Mouse (Mus musculus): ENCODE data around the gene Clic6. TPM values are rescaled to one million over a fixed set of nuclear protein-coding genes. Genes with fewer than 3 reads are reported as not detected.

The Clic6 gene
- total RNA-seq, 2 experiments from 2014 or later = 0.08 to 0.25 TPM

- peak; percentile 17 to 26 for DNase-seq
- intact Hi-C loops (cut with DNase I) = no loop called here
These were observed 30.6 kb downstream of the Clic6 start for GRCm38 (mm10) chr16:92516139-92516538.

GRCm38 (mm10) chr16:92518718-92519117 is 33.2 kb downstream of the Clic6 start:
- intact Hi-C loops (cut with DNase I) = no loop called here
- DNase-seq = no peak

GRCm38 (mm10) chr16:92519820-92520492 is 34.4 kb downstream of the Clic6 start:
- peak; percentile 16 to 23 for DNase-seq
- intact Hi-C loops (cut with DNase I) = loop anchor here (5.0 kb wide), 1 partner anchor 927 kb away; no protein-coding TSS in a partner anchor

- intact Hi-C loops (cut with DNase I) = loop anchor here (5.0 kb wide), 1 partner anchor 924 kb away; no protein-coding TSS in a partner anchor
- no peak for DNase-seq
These were observed 37.8 kb downstream of the Clic6 start for GRCm38 (mm10) chr16:92523351-92523750.

- DNase-seq = no peak
- intact Hi-C loops (cut with DNase I) = loop anchor here (5.0 kb wide), 1 partner anchor 923 kb away; no protein-coding TSS in a partner anchor
These were observed 39.1 kb downstream of the Clic6 start for GRCm38 (mm10) chr16:92524651-92525050.

- no peak for DNase-seq
- intact Hi-C loops (cut with DNase I) = no loop called here
These were observed 40.4 kb downstream of the Clic6 start for GRCm38 (mm10) chr16:92525919-92526318.

- intact Hi-C loops (cut with DNase I) = no loop called here
- no peak for DNase-seq
These were observed 49.7 kb downstream of the Clic6 start for GRCm38 (mm10) chr16:92535258-92535657.

GRCm38 (mm10) chr16:92538356-92538755 is 52.8 kb downstream of the Clic6 start:
- no peak for DNase-seq
- intact Hi-C loops (cut with DNase I) = no loop called here

- DNase-seq = peak in 1 of 2 experiments; percentile 8
These were observed 58.7 kb downstream of the Clic6 start for GRCm38 (mm10) chr16:92544264-92544663.

GRCm38 (mm10) chr16:92548651-92549050 is 63.1 kb downstream of the Clic6 start:
- intact Hi-C loops (cut with DNase I) = no loop called here
- no peak for DNase-seq

More at GRCm38 (mm10) chr16:92544264-92544663, 58.7 kb downstream of the Clic6 start:
- intact Hi-C loops (cut with DNase I) = no loop called here

GRCm38 (mm10) chr16:92551266-92552105 is 66.0 kb downstream of the Clic6 start:
- DNase-seq = no peak
- intact Hi-C loops (cut with DNase I) = no loop called here

GRCm38 (mm10) chr16:92552106-92552382 is 66.5 kb downstream of the Clic6 start:
- DNase-seq = no peak
- intact Hi-C loops (cut with DNase I) = no loop called here

GRCm38 (mm10) chr16:92552858-92553257 is 67.3 kb downstream of the Clic6 start:
- intact Hi-C loops (cut with DNase I) = no loop called here
- DNase-seq = no peak

- intact Hi-C loops (cut with DNase I) = no loop called here
- no peak for DNase-seq
These were observed 69.5 kb downstream of the Clic6 start for GRCm38 (mm10) chr16:92555051-92555450.

- intact Hi-C loops (cut with DNase I) = loop anchor here (1.0 to 10.0 kb wide), 5 partner anchors 260 to 978 kb away; partner anchors contain the start of gene Runx1
These were observed 79.8 kb downstream of the Clic6 start for GRCm38 (mm10) chr16:92565291-92565690.

GRCm38 (mm10) chr16:92565708-92566107 is 80.2 kb downstream of the Clic6 start:
- DNase-seq = peak; percentile 81 to 86

More at GRCm38 (mm10) chr16:92565291-92565690, 79.8 kb downstream of the Clic6 start:
- DNase-seq = no peak

GRCm38 (mm10) chr16:92566146-92566545 is 80.6 kb downstream of the Clic6 start:
- DNase-seq = no peak
- intact Hi-C loops (cut with DNase I) = loop anchor here (2.0 to 10.0 kb wide), 2 partner anchors 133 to 259 kb away; partner anchors contain the start of gene Runx1

More at GRCm38 (mm10) chr16:92565708-92566107, 80.2 kb downstream of the Clic6 start:
- intact Hi-C loops (cut with DNase I) = loop anchor here (1.0 to 10.0 kb wide), 6 partner anchors 133 to 978 kb away; partner anchors contain the start of gene Runx1

GRCm38 (mm10) chr16:92571246-92571645 is 85.7 kb downstream of the Clic6 start:
- intact Hi-C loops (cut with DNase I) = no loop called here
- DNase-seq = no peak

GRCm38 (mm10) chr16:92573193-92573592 is 87.7 kb downstream of the Clic6 start:
- intact Hi-C loops (cut with DNase I) = no loop called here
- DNase-seq = no peak

- intact Hi-C loops (cut with DNase I) = no loop called here
- no peak for DNase-seq
These were observed 90.3 kb downstream of the Clic6 start for GRCm38 (mm10) chr16:92575792-92576191.

- intact Hi-C loops (cut with DNase I) = no loop called here
- DNase-seq = no peak
These were observed 91.8 kb downstream of the Clic6 start for GRCm38 (mm10) chr16:92577381-92577780.
